Mouse (Mus musculus) forebrain, embryonic 12.5 days (tissue): Measurements from ENCODE around the gene Nrf1. TPM values are rescaled to one million over a fixed set of nuclear protein-coding genes. Genes with fewer than 3 reads are reported as not detected.

Source experiments
- ATAC-seq: fragments of 200-750 bp; cut with Nextera tagmentation; 2 replicates; pipeline ENCODE4 v1.8.0; 2017; ENCODE audit warnings: moderate TSS enrichment; ENCODE audit not compliant: low FRiP score
- H3K27ac ChIP-seq: fragments of 300-500 bp; sonication (generic); 2 replicates; pipeline ENCODE4 v1.5.1; 2016; ENCODE audit warnings: mild to moderate bottlenecking
- H3K27me3 ChIP-seq: fragments of 300-500 bp; sonication (generic); 2 replicates; pipeline ENCODE4 v1.6.1; 2016; ENCODE audit warnings: mild to moderate bottlenecking
- H3K36me3 ChIP-seq: fragments of 300-500 bp; sonication (generic); replicated peaks from 2 replicates; pipeline ENCODE4 v1.6.1; 2016; ENCODE audit warnings: mild to moderate bottlenecking
- H3K4me1 ChIP-seq: fragments of 300-500 bp; sonication (generic); 2 replicates; pipeline ENCODE4 v1.6.1; 2016
- H3K4me2 ChIP-seq: fragments of 300-500 bp; sonication (generic); 2 replicates; pipeline ENCODE4 v1.6.1; 2016; ENCODE audit warnings: mild to moderate bottlenecking, moderate library complexity
- H3K4me3 ChIP-seq: fragments of 300-500 bp; sonication (generic); replicated peaks from 2 replicates; pipeline ENCODE4 v1.5.1; 2016; ENCODE audit warnings: mild to moderate bottlenecking
- H3K9ac ChIP-seq: fragments of 300-500 bp; sonication (generic); 2 replicates; pipeline ENCODE4 v1.6.1; 2016; ENCODE audit warnings: mild to moderate bottlenecking
- H3K9me3 ChIP-seq: fragments of 300-500 bp; sonication (generic); 2 replicates; pipeline ENCODE4 v1.6.1; 2016
- WGBS: fragments of 180-500 bp; shearing (Covaris S2); methylation state at CpG from one replicate; pipeline ENCODE4 v1.1.7; 2016; 5-methylcytosine and 5-hydroxymethylcytosine counted together
- polyA plus RNA-seq: library from polyadenylated mRNA; unstranded; fragments of >200 nt; fragmentation: Nextera tagmentation; extraction: Ambion mirVana; gene quantifications from 2 replicates; pipeline ENCODE4 v1.2.1, GENCODE M21; 2016

Nrf1 gene
- polyA plus RNA-seq, 1 experiment from 2014 or later = 83.4 TPM

DNA sequence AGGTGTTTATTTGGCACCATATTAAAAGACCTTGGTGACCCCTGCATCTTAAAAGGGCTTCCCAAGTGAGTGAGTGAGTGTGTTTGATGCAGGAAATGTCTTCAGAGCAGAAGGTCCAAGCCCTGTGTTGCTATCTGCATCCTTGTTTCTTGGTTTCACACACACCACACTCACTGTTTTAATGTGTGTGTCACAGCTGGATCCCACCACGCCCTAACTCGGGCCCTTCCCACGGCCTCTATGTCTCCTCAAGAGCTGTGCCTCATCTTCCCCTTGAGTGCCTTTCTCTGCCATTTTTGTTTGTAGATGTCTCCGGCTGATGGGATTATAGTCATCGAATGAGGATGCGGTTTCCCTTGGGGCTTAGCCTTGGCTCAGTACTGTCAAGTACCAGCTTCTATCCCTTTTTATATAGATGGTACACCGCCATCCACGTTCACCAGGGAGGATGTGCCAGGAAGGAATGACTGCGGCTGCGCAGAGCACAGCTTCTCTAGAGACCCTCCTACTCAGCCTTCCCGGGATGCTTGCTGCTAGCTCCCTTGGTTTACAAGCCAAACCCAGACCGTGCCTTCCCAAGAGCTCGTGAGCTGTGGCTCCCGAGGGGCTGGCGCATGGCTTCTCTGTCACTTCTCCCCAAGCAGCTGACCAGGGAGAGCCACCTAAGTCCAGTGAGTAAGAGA, 106.1 kb downstream of the Nrf1 start:
- Histone ChIP-seq H3K27ac (no peak overlapping the region), H3K4me2 (no peak overlapping the region), H3K4me3 (no peak overlapping the region), H3K9ac (no peak overlapping the region), H3K36me3 (peaks cover 18% of the 10 kb centered on the region), H3K4me1 (peaks cover 14% of the 10 kb centered on the region), H3K27me3 (no peaks in the 10 kb centered on the region), H3K9me3 (no peaks in the 10 kb centered on the region)
- no peak for ATAC-seq
- WGBS = 95% methylated on average over 15 of the region's 15 CpGs

DNA sequence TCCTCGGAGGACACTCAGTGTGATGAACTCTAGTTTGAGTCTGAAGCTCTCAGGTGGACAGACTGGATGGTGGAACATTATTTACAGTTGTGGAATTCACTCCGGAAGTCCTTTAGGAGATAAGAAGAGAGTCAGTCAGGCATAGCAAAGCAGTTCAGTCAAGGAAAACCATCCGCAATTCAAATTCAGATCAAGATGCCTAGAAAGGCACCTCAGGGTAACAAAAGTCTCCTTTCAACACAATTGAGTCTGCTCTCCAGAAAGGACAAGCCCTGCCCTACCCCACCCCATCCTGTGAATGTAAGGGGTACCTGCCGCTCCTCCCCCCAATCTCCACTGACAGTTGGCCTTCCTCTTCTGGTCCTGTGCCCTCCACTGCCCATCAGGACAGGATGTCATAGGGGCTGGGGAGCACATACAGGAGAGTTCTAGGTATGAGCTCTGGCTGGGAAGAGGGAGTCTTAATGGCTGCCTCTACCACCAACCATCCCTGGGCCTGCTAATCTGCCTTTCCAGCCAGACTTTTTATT, 111.8 kb downstream of the Nrf1 start:
- Histone ChIP-seq H3K27me3 (peaks cover 7% of the 10 kb centered on the region; the same call in 1 of the 2 replicates), H3K36me3 (peaks cover 2% of the 10 kb centered on the region; the same call in 1 of the 2 replicates), H3K9ac (no peak overlapping the region), H3K9me3 (no peaks in the 10 kb centered on the region), H3K27ac (no peak overlapping the region), H3K4me2 (no peak overlapping the region), H3K4me1 (peaks cover 5% of the 10 kb centered on the region), H3K4me3 (no peak overlapping the region)
- no peak for ATAC-seq
- WGBS = 48% methylated on average over 4 of the region's 4 CpGs

DNA sequence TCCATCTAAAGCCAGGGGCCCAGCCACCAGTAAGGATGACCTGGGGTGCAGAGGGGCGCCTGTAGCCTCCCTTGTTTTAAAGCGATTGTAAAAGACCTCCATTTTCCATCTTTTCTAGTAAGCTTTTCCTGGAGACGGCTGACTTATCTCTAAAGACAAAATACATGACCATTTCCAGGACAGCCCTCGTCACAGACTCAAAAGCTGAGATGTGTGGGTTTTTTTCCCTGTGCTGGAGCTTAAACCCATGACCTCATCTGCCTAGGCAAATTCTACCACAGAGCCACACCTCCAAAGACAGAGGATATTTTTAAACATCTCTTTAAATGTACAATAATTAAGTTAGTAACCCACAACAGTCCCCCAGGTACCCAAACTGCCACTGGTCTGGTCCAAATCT, 112.6 kb downstream of the Nrf1 start:
- Histone ChIP-seq H3K4me1 (peaks cover 5% of the 10 kb centered on the region), H3K9ac (no peak overlapping the region), H3K36me3 (no peaks in the 10 kb centered on the region; the same call in 1 of the 2 replicates), H3K27ac (no peak overlapping the region), H3K9me3 (no peaks in the 10 kb centered on the region), H3K4me2 (no peak overlapping the region), H3K27me3 (peaks cover 7% of the 10 kb centered on the region; the same call in 1 of the 2 replicates), H3K4me3 (no peak overlapping the region)
- ATAC-seq = no peak
- WGBS = 78% methylated on average over 4 of the region's 4 CpGs

DNA sequence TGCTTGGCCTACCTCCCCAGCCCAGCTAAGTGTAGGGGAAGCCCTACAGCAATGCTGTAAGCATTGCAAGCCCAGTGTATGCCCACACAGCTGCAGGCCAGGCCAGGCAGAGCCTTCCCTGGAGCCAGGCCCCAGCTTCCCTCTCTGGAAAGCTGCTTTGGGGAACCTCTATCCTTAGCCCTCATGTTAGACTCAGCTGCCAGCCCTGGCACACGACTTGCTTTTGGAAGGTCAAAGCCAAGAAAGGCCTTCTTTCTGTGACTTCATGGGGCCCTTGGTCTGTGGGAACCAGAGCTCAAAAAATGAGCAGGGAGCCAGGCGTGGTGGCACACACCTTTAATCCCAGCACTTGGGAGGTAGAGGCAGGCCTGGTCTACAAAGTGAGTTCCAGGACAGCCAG, 113.8 kb downstream of the Nrf1 start:
- Histone ChIP-seq H3K4me3 (no peak overlapping the region), H3K27ac (no peak overlapping the region), H3K4me2 (no peak overlapping the region), H3K4me1 (peaks cover 10% of the 10 kb centered on the region), H3K9ac (no peak overlapping the region), H3K27me3 (peaks cover 18% of the 10 kb centered on the region; the same call in 1 of the 2 replicates), H3K9me3 (no peaks in the 10 kb centered on the region), H3K36me3 (no peaks in the 10 kb centered on the region)
- WGBS = 72% methylated on average over 2 of the region's 2 CpGs
- ATAC-seq = no peak

DNA sequence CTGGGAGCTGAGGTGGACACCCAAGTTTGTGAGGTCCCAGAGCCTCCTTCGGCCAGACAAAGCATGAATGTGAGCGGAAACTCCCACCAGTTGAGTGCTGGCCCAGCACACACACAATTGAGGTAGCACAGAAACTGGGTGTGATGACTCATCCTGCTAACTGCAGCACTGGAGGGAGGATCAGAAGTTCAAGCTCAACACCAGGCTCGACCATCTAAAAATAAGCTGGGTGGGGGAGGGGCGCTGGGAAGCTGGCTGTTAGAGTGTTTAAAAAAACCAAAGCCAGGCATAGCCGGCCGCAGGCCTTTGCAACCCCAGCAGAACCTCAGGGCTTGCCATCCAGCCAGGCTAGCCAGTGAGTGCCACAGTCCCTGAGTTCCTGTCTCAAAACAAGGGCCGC, 114.3 kb downstream of the Nrf1 start:
- Histone ChIP-seq H3K36me3 (no peaks in the 10 kb centered on the region), H3K4me2 (no peak overlapping the region), H3K27me3 (peaks cover 23% of the 10 kb centered on the region; the same call in 1 of the 2 replicates), H3K4me3 (no peak overlapping the region), H3K9me3 (no peaks in the 10 kb centered on the region), H3K27ac (no peak overlapping the region), H3K9ac (no peak overlapping the region), H3K4me1 (peaks cover 14% of the 10 kb centered on the region)
- no peak for ATAC-seq
- 51% methylated on average over 7 of the region's 7 CpGs for WGBS

DNA sequence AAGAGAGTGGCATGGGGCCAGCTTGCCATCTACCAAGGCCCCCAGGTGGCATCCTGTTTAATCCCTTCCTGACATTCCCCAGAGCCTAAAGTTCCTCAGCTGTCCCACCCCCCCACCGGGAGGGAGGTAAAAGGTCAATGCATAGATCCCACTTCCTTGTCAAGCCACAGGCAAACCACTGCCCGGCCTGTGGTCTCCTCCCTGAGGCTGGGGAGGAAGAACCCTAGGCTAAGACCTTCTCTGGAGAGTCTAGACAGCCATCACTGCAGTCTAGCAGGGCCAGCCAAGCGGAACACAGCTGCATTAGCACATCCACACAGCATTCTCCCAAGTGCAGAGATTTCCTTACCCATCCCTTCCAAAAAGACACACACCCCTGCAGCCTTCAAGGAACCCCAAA, 118.6 kb downstream of the Nrf1 start:
- no peak for ATAC-seq
- Histone ChIP-seq H3K27ac (no peak overlapping the region), H3K36me3 (no peaks in the 10 kb centered on the region), H3K9me3 (no peaks in the 10 kb centered on the region), H3K4me1 (peaks cover 22% of the 10 kb centered on the region), H3K4me2 (no peak overlapping the region), H3K27me3 (peaks cover 61% of the 10 kb centered on the region), H3K9ac (no peak overlapping the region), H3K4me3 (no peak overlapping the region)
- 49% methylated on average over 3 of the region's 3 CpGs for WGBS

DNA sequence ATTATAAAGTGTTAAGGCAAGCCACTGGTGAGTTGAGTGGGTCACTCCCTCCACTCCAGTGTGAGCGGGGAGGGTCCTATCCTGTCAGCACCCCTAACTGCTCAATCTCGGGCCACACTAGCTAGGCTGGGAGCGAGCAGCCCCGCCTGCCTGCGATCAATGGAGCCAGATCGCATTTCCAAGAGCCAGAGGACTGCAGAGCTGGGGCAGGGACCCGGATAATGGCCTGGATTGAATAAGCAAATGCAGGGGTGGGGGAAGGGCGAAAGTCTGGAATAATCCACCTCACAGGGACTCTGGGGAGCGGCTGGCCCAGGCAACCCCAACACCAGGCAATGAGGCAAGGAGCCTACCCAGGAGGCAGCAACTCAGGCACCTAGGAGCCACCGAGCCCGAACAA, 119.4 kb downstream of the Nrf1 start:
- Histone ChIP-seq H3K36me3 (no peaks in the 10 kb centered on the region), H3K27ac (no peak overlapping the region), H3K4me1 (peaks cover 19% of the 10 kb centered on the region), H3K27me3 (peaks cover 69% of the 10 kb centered on the region), H3K9me3 (no peaks in the 10 kb centered on the region), H3K4me3 (no peak overlapping the region), H3K4me2 (no peak overlapping the region; the same call in 1 of the 2 replicates), H3K9ac (no peak overlapping the region)
- peak; percentile 47; the same call in 1 of the 2 replicates for ATAC-seq
- 5% methylated on average over 11 of the region's 11 CpGs for WGBS

DNA sequence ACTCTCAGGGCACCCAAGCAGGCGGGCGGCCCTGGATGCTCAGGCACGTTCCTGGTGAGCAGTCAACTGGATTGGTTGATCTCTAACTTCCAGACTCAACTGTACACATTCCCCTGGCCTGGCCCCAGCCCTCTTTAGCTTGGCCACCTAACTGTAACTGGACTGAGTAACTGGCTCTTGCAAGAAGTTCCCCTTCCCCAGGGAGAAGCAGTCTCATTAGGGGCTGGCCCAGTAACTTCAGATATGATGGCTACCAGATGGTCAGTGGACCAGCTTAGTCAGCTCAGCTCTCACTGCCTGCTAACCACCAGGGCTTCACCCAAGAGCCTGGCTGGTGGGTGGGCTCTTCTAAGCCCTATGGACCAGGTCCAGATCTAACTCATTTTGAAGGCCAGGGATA, 120.5 kb downstream of the Nrf1 start:
- Histone ChIP-seq H3K4me1 (peaks cover 22% of the 10 kb centered on the region), H3K36me3 (no peaks in the 10 kb centered on the region), H3K27ac (no peak overlapping the region), H3K27me3 (peaks cover 74% of the 10 kb centered on the region), H3K4me3 (no peak overlapping the region), H3K4me2 (no peak overlapping the region), H3K9ac (no peak overlapping the region), H3K9me3 (no peaks in the 10 kb centered on the region)
- 94% methylated on average over 3 of the region's 3 CpGs for WGBS
- no peak for ATAC-seq

DNA sequence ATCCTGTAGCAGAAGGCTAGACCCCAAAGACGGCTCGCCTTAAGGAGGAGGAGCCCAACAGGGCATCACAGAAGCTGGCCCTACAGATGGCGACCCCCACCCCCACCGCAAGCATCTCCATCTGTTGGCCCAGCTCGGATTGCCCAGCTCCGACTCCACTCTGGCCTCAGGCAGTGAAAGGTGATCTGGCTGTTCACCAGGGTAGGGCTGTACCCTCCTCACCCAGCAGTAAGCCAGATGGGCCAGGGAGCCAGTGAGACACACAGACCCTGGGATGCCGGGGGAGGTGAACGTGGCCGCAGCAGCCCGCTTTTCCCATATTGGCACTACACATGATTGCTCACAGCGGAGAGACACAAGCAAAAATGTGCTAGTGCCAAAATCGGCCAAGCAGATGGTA, 121.4 kb downstream of the Nrf1 start:
- H3K4me3 ChIP-seq = no peak overlapping the region
- H3K36me3 ChIP-seq = no peaks in the 10 kb centered on the region
- WGBS = 66% methylated on average over 12 of the region's 12 CpGs
- H3K27me3 ChIP-seq = peaks cover 82% of the 10 kb centered on the region
- no peak overlapping the region for H3K27ac ChIP-seq
- no peaks in the 10 kb centered on the region for H3K9me3 ChIP-seq
- H3K4me1 ChIP-seq = peaks cover 31% of the 10 kb centered on the region
- no peak overlapping the region for H3K9ac ChIP-seq
- ATAC-seq = no peak; the same call in 1 of the 2 replicates
- H3K4me2 ChIP-seq = no peak overlapping the region

DNA sequence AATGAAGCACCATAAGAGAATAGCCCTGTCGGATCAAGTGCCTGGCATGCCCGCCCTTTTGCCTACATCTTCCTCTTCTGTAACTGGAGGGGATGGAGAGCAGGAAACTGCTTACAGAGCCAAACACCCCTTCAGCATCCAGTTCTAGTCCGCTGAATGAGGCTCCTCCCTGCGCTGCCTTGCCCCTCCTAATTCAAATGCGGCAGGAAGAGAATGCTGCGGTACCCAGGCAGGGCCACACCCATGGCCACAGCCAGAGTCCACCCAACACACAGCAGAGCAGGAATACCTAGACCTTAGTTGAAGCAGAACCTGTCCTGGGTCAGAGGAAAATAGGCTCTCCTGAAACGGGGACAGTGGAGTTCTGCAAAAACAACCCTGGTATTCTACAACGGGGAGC, 123.4 kb downstream of the Nrf1 start:
- peaks cover 50% of the 10 kb centered on the region for H3K4me1 ChIP-seq
- H3K27ac ChIP-seq = no peak overlapping the region
- peaks cover 95% of the 10 kb centered on the region for H3K27me3 ChIP-seq
- H3K36me3 ChIP-seq = no peaks in the 10 kb centered on the region
- ATAC-seq = no peak
- H3K9ac ChIP-seq = no peak overlapping the region
- H3K9me3 ChIP-seq = no peaks in the 10 kb centered on the region
- H3K4me2 ChIP-seq = no peak overlapping the region
- no peak overlapping the region for H3K4me3 ChIP-seq
- 20% methylated on average over 8 of the region's 8 CpGs for WGBS

DNA sequence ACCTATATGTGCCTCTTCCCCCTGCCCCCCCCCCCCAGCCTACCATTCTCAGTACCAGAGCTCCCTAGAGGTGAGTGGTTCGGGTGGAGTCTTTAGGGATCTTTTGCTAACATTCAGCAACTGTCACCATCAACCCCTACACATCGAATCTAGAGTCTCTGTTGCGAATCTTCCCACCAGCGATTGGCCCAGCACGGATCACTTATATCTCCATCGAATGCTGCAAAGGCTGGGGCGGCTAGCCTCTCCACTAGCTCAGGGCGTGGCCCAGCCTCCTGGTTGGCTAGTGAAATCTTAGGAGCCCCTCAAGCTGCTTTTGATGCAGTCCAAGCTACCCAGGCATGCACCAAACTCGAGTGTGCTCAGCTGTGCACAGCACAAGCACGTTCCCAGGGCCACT, 124.2 kb downstream of the Nrf1 start:
- ATAC-seq = no peak
- H3K9me3 ChIP-seq = no peaks in the 10 kb centered on the region
- no peak overlapping the region for H3K4me2 ChIP-seq
- H3K9ac ChIP-seq = no peak overlapping the region
- peaks cover 44% of the 10 kb centered on the region for H3K4me1 ChIP-seq
- no peak overlapping the region for H3K27ac ChIP-seq
- no peaks in the 10 kb centered on the region for H3K36me3 ChIP-seq
- WGBS = 14% methylated on average over 10 of the region's 10 CpGs
- peaks cover 95% of the 10 kb centered on the region for H3K27me3 ChIP-seq
- no peak overlapping the region for H3K4me3 ChIP-seq

DNA sequence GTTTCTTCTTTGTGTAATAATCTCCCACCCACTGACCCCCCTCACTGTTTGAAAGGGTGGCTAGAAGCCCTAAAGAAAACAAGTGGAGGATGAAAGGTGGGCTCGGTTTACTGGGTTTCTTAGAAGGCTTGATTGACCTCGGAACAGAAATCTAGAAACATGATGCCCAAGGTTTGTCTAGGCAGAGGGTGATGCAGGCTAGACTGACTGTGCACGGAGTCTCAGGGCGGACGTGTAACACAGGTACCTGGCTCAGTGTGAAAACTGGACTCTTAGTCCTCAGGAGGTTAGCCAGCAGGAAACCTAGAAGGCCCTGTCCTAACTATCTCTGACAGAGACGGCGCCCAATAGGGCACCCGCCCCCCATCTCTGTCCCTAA, 124.6 kb downstream of the Nrf1 start:
- Histone ChIP-seq H3K4me1 (peaks cover 42% of the 10 kb centered on the region), H3K4me3 (0 out of 2 replicates have a peak overlapping the region, but pooled peaks have one; percentile 31), H3K27ac (no peak overlapping the region), H3K9ac (no peak overlapping the region), H3K36me3 (no peaks in the 10 kb centered on the region), H3K27me3 (peaks cover 99% of the 10 kb centered on the region), H3K4me2 (no peak overlapping the region), H3K9me3 (no peaks in the 10 kb centered on the region)
- WGBS = 8% methylated on average over 8 of the region's 8 CpGs
- no peak for ATAC-seq
